Mouse (Mus musculus) liver, embryonic 11.5 days (tissue): Measurements from ENCODE around the gene Cyp8b1. TPM values are rescaled to one million over a fixed set of nuclear protein-coding genes. Genes with fewer than 3 reads are reported as not detected.

ENCODE experiments used
- ATAC-seq: fragments of 200-750 bp; cut with Nextera tagmentation; replicated peaks from 2 replicates; pipeline ENCODE4 v1.8.0; 2017; ENCODE audit warnings: moderate number of reproducible peaks, mild to moderate bottlenecking, moderate TSS enrichment, moderate library complexity; ENCODE audit not compliant: low FRiP score
- DNase-seq: peaks from one replicate; pipeline ENCODE4 v3.0.0-alpha.2; 2017; ENCODE audit warnings: low spot score
- H3K27ac ChIP-seq: fragments of 300-500 bp; sonication (generic); 2 replicates; pipeline ENCODE4 v1.5.1; 2014; ENCODE audit warnings: mild to moderate bottlenecking, low read depth, low read length, control low read depth
- H3K27me3 ChIP-seq: fragments of 300-500 bp; sonication (generic); replicated peaks from 2 replicates; pipeline ENCODE4 v1.6.1; 2014; ENCODE audit warnings: low read length, mixed read lengths; ENCODE audit not compliant: control insufficient read depth, insufficient read depth
- H3K36me3 ChIP-seq: fragments of 300-500 bp; sonication (generic); 2 replicates; pipeline ENCODE4 v1.6.1; 2014; ENCODE audit warnings: mild to moderate bottlenecking, low read length, moderate library complexity, mixed read lengths; ENCODE audit not compliant: control insufficient read depth, insufficient read depth
- H3K4me1 ChIP-seq: fragments of 300-500 bp; sonication (generic); replicated peaks from 2 replicates; pipeline ENCODE4 v1.6.1; 2014; ENCODE audit warnings: low read length, mixed read lengths; ENCODE audit not compliant: control insufficient read depth, insufficient read depth
- H3K4me2 ChIP-seq: fragments of 300-500 bp; sonication (generic); 2 replicates; pipeline ENCODE4 v1.6.1; 2014; ENCODE audit warnings: mild to moderate bottlenecking, control low read depth, moderate library complexity
- H3K4me3 ChIP-seq: fragments of 300-500 bp; sonication (generic); 2 replicates; pipeline ENCODE4 v1.5.1; 2014; ENCODE audit warnings: low read depth, low read length, control low read depth
- H3K9ac ChIP-seq: fragments of 300-500 bp; sonication (generic); 2 replicates; pipeline ENCODE4 v1.6.1; 2014; ENCODE audit warnings: low read depth, low read length, control low read depth
- H3K9me3 ChIP-seq: fragments of 300-500 bp; sonication (generic); 2 replicates; pipeline ENCODE4 v1.6.1; 2016; ENCODE audit warnings: low read length, inconsistent platforms, mixed read lengths; ENCODE audit not compliant: control insufficient read depth
- WGBS: fragments of 180-500 bp; shearing (Covaris S2); extraction: QIAGEN DNeasy Blood & Tissue Kit; methylation state at CpG from one replicate; pipeline ENCODE4 v1.1.7; 2014; 5-methylcytosine and 5-hydroxymethylcytosine counted together
- polyA plus RNA-seq: library from polyadenylated mRNA; unstranded; fragments of >200 nt; fragmentation: Nextera tagmentation; extraction: Ambion mirVana; gene quantifications from 2 replicates; pipeline ENCODE4 v1.2.1, GENCODE M21; 2014

Gene Cyp8b1
- polyA plus RNA-seq, 1 experiment from 2014 or later, result not detected

- peaks cover 3% of the 10 kb centered on the region for H3K4me1 ChIP-seq
- H3K4me2 ChIP-seq, result no peak overlapping the region
- DNase-seq (no peak), ATAC-seq (no peak)
- H3K9me3 ChIP-seq, result no peaks in the 10 kb centered on the region
- WGBS, result 85% methylated on average over 9 of the region's 9 CpGs
- H3K27ac ChIP-seq, result no peak overlapping the region
- H3K9ac ChIP-seq, result no peak overlapping the region
- no peak overlapping the region for H3K4me3 ChIP-seq
- no peaks in the 10 kb centered on the region for H3K36me3 ChIP-seq
- H3K27me3 ChIP-seq, result no peaks in the 10 kb centered on the region
These were observed 24.8 kb downstream of the Cyp8b1 start for GRCm38 (mm10) chr9:121891301-121891700.

- Histone ChIP-seq H3K9ac (no peak overlapping the region), H3K4me3 (no peak overlapping the region), H3K27ac (no peak overlapping the region), H3K9me3 (no peaks in the 10 kb centered on the region), H3K27me3 (no peaks in the 10 kb centered on the region), H3K4me2 (peak overlapping the region; percentile 35; the same call in 1 of the 2 replicates), H3K36me3 (no peaks in the 10 kb centered on the region), H3K4me1 (peaks cover 3% of the 10 kb centered on the region)
- DNase-seq (peak; percentile 47), ATAC-seq (peak; percentile 45; the same call in 1 of the 2 replicates)
- WGBS, result 17% methylated on average over 18 of the region's 18 CpGs
These were observed 25.6 kb downstream of the Cyp8b1 start for GRCm38 (mm10) chr9:121890441-121890941.

- Histone ChIP-seq H3K9me3 (no peaks in the 10 kb centered on the region), H3K27ac (no peak overlapping the region), H3K4me2 (no peak overlapping the region), H3K36me3 (no peaks in the 10 kb centered on the region), H3K4me3 (no peak overlapping the region), H3K9ac (no peak overlapping the region), H3K27me3 (no peaks in the 10 kb centered on the region), H3K4me1 (peaks cover 3% of the 10 kb centered on the region)
- DNase-seq (no peak), ATAC-seq (no peak)
- 69% methylated on average over 4 of the region's 4 CpGs for WGBS
These were observed 26.1 kb downstream of the Cyp8b1 start for GRCm38 (mm10) chr9:121889927-121890440.

GRCm38 (mm10) chr9:121882015-121882457, 34.1 kb downstream of the Cyp8b1 start:
- no peaks in the 10 kb centered on the region for H3K9me3 ChIP-seq
- ATAC-seq, result peak; percentile 58
- no peak overlapping the region for H3K9ac ChIP-seq
- no peak overlapping the region for H3K4me2 ChIP-seq
- no peaks in the 10 kb centered on the region for H3K4me1 ChIP-seq
- 24% methylated on average over 7 of the region's 7 CpGs for WGBS
- no peaks in the 10 kb centered on the region for H3K36me3 ChIP-seq
- no peak overlapping the region for H3K4me3 ChIP-seq
- no peaks in the 10 kb centered on the region for H3K27me3 ChIP-seq
- DNase-seq, result no peak
- 0 out of 2 replicates have a peak overlapping the region, but pooled peaks have one; percentile 32 for H3K27ac ChIP-seq

- H3K27ac ChIP-seq, result no peak overlapping the region
- no peak overlapping the region for H3K9ac ChIP-seq
- H3K36me3 ChIP-seq, result no peaks in the 10 kb centered on the region
- no peaks in the 10 kb centered on the region for H3K27me3 ChIP-seq
- H3K4me3 ChIP-seq, result no peak overlapping the region
- no peak for DNase-seq
- WGBS, result 76% methylated on average over 6 of the region's 6 CpGs
- no peaks in the 10 kb centered on the region for H3K9me3 ChIP-seq
- no peak for ATAC-seq
- H3K4me1 ChIP-seq, result no peaks in the 10 kb centered on the region
- no peak overlapping the region for H3K4me2 ChIP-seq
These were observed 34.8 kb downstream of the Cyp8b1 start for GRCm38 (mm10) chr9:121881301-121881700.

GRCm38 (mm10) chr9:121880840-121881239, 35.3 kb downstream of the Cyp8b1 start:
- ATAC-seq (no peak; the same call in 1 of the 2 replicates), DNase-seq (peak; percentile 43)
- Histone ChIP-seq H3K27ac (no peak overlapping the region), H3K9ac (no peak overlapping the region), H3K27me3 (no peaks in the 10 kb centered on the region), H3K36me3 (no peaks in the 10 kb centered on the region), H3K4me2 (no peak overlapping the region), H3K4me3 (no peak overlapping the region), H3K4me1 (no peaks in the 10 kb centered on the region), H3K9me3 (no peaks in the 10 kb centered on the region)
- 21% methylated on average over 14 of the region's 14 CpGs for WGBS

- H3K9me3 ChIP-seq, result no peaks in the 10 kb centered on the region
- H3K9ac ChIP-seq, result no peak overlapping the region
- H3K36me3 ChIP-seq, result no peaks in the 10 kb centered on the region
- no peaks in the 10 kb centered on the region for H3K27me3 ChIP-seq
- no peak for ATAC-seq
- no peak for DNase-seq
- H3K4me3 ChIP-seq, result no peak overlapping the region
- H3K4me1 ChIP-seq, result no peaks in the 10 kb centered on the region
- H3K27ac ChIP-seq, result no peak overlapping the region
- WGBS, result 21% methylated on average over 3 of the region's 3 CpGs
- H3K4me2 ChIP-seq, result no peak overlapping the region
These were observed 38.9 kb downstream of the Cyp8b1 start for GRCm38 (mm10) chr9:121877052-121877740.

- Histone ChIP-seq H3K9me3 (no peaks in the 10 kb centered on the region), H3K4me3 (no peak overlapping the region), H3K27ac (no peak overlapping the region), H3K36me3 (no peaks in the 10 kb centered on the region), H3K27me3 (no peaks in the 10 kb centered on the region), H3K4me1 (no peaks in the 10 kb centered on the region), H3K4me2 (no peak overlapping the region), H3K9ac (no peak overlapping the region)
- no peak for ATAC-seq
- no peak for DNase-seq
These were observed 42.5 kb downstream of the Cyp8b1 start for GRCm38 (mm10) chr9:121873578-121873977.
